Mouse (Mus musculus): ENCODE measurements around the gene Pycr1.

- TF ChIP-seq CTCF (IDR thresholded peaks at IDR 0.05; ENCODE audit: low read depth) (no peak), EP300 (IDR thresholded peaks at IDR 0.05; ENCODE audit: low read depth) (no peak)
These were observed 44.5 kb downstream of the Pycr1 start for GRCm38 (mm10) chr11:120598990-120599549.
